Mouse (Mus musculus) T-helper 2 cell (primary cell): ENCODE results near the gene Arhgap24.

Experiments
- in situ Hi-C: fragments of 300-600 bp; cut with MboI, MseI; formaldehyde crosslinking; loops from one replicate; pipeline ENCODE4 v1.15.1; 2025; ENCODE audit warnings: high pct_unique_total_duplicates

Arhgap24 gene

GRCm38 (mm10) chr5:102577729-102578128 is 96.5 kb downstream of the Arhgap24 start:
- in situ Hi-C loops, result no loop called here

- in situ Hi-C loops, result no loop called here
Observed at GRCm38 (mm10) chr5:102578431-102578830, 97.2 kb downstream of the Arhgap24 start.

- in situ Hi-C loops, result no loop called here
Observed at GRCm38 (mm10) chr5:102582864-102583410, 101.7 kb downstream of the Arhgap24 start.

GRCm38 (mm10) chr5:102591422-102591821 is 110.2 kb downstream of the Arhgap24 start:
- in situ Hi-C loops, result no loop called here

GRCm38 (mm10) chr5:102593058-102593457 is 111.9 kb downstream of the Arhgap24 start:
- in situ Hi-C loops, result no loop called here

- in situ Hi-C loops, result no loop called here
Observed at GRCm38 (mm10) chr5:102599102-102599501, 117.9 kb downstream of the Arhgap24 start.

GRCm38 (mm10) chr5:102613571-102613970 is 132.4 kb downstream of the Arhgap24 start:
- in situ Hi-C loops, result no loop called here

- in situ Hi-C loops, result no loop called here
Observed at GRCm38 (mm10) chr5:102614081-102614480, 132.9 kb downstream of the Arhgap24 start.

- in situ Hi-C loops, result no loop called here
Observed at GRCm38 (mm10) chr5:102615249-102615648, 134.1 kb downstream of the Arhgap24 start.

GRCm38 (mm10) chr5:102621036-102621435 is 139.8 kb downstream of the Arhgap24 start:
- in situ Hi-C loops, result no loop called here

GRCm38 (mm10) chr5:102623807-102624435 is 142.7 kb downstream of the Arhgap24 start:
- in situ Hi-C loops, result no loop called here

- in situ Hi-C loops, result no loop called here
Observed at GRCm38 (mm10) chr5:102626671-102627070, 145.5 kb downstream of the Arhgap24 start.

- in situ Hi-C loops, result no loop called here
Observed at GRCm38 (mm10) chr5:102629362-102629771, 148.2 kb downstream of the Arhgap24 start.

GRCm38 (mm10) chr5:102635591-102635990 is 154.4 kb downstream of the Arhgap24 start:
- in situ Hi-C loops, result no loop called here

- in situ Hi-C loops, result no loop called here
Observed at GRCm38 (mm10) chr5:102639782-102640559, 158.8 kb downstream of the Arhgap24 start.

- in situ Hi-C loops, result no loop called here
Observed at GRCm38 (mm10) chr5:102643364-102643763, 162.2 kb downstream of the Arhgap24 start.

- in situ Hi-C loops, result no loop called here
Observed at GRCm38 (mm10) chr5:102643820-102644219, 162.6 kb downstream of the Arhgap24 start.

- in situ Hi-C loops, result no loop called here
Observed at GRCm38 (mm10) chr5:102659061-102659460, 177.9 kb downstream of the Arhgap24 start.

- in situ Hi-C loops, result no loop called here
Observed at GRCm38 (mm10) chr5:102664988-102665726, 184.0 kb downstream of the Arhgap24 start.

GRCm38 (mm10) chr5:102666886-102667285 is 185.7 kb downstream of the Arhgap24 start:
- in situ Hi-C loops, result no loop called here

- in situ Hi-C loops, result no loop called here
Observed at GRCm38 (mm10) chr5:102667754-102668575, 186.8 kb downstream of the Arhgap24 start.
